Mouse (Mus musculus) CH12.LX (cell line): ENCODE data around the gene Fbxo36. TPM values are rescaled to one million over a fixed set of nuclear protein-coding genes. Genes with fewer than 3 reads are reported as not detected.
A peak's percentile ranks its signal among the peaks of the same experiment; 100 is the strongest.

Experiments
- DNase-seq: peaks from one replicate; pipeline ENCODE4 v3.0.0-alpha.2; 2013; ENCODE audit errors: extremely low read depth
- H3K27ac ChIP-seq: 2 replicates; pipeline ENCODE4 v1.5.1; 2012; ENCODE audit warnings: low read depth, mild to moderate bottlenecking, control low read depth, moderate library complexity; ENCODE audit not compliant: insufficient read depth
- H3K27me3 ChIP-seq: replicated peaks from 2 replicates; pipeline ENCODE3; 2012; ENCODE audit warnings: inconsistent platforms
- H3K36me3 ChIP-seq, 2 experiments: replicated peaks in 1 of 2; 2 replicates each; pipeline versions ENCODE3 to v1.6.1; 2012; ENCODE audit warnings: inconsistent platforms in 1 of 2, low read length in 1 of 2, mild to moderate bottlenecking in 1 of 2, mixed read lengths in 1 of 2, moderate library complexity in 1 of 2; ENCODE audit not compliant: control insufficient read depth in 1 of 2, insufficient read depth in 1 of 2
- H3K4me1 ChIP-seq, 2 experiments: 2 replicates each; pipeline ENCODE4 v1.6.1; 2012; ENCODE audit warnings: inconsistent platforms in 1 of 2, moderate library complexity in 1 of 2; ENCODE audit not compliant: insufficient read depth in 2 of 2, control insufficient read depth in 1 of 2
- H3K4me2 ChIP-seq: 2 replicates; pipeline ENCODE4 v1.6.1; 2012; ENCODE audit warnings: low read depth, mild to moderate bottlenecking, control low read depth; ENCODE audit not compliant: poor library complexity, insufficient read depth, severe bottlenecking
- H3K4me3 ChIP-seq, 3 experiments: fragments of 150-350 bp in 1 of 3; sonication (generic) in 1 of 3; replicated peaks in 1 of 3; 2 replicates each; pipeline versions ENCODE3 to v1.5.1; 2011 to 2012; ENCODE audit warnings: low read depth in 2 of 3, low read length in 2 of 3, mild to moderate bottlenecking in 2 of 3, moderate library complexity in 2 of 3, control low read depth in 1 of 3, improper control_type of control experiment in 1 of 3, inconsistent platforms in 1 of 3, mixed read lengths in 1 of 3; ENCODE audit not compliant: poor library complexity in 1 of 3
- H3K79me2 ChIP-seq: replicated peaks from 2 replicates; pipeline ENCODE4 v1.6.1; 2012; ENCODE audit warnings: mild to moderate bottlenecking, moderate library complexity; ENCODE audit not compliant: control insufficient read depth, poor library complexity, insufficient read depth, severe bottlenecking; ENCODE audit errors: extremely low read depth
- H3K9ac ChIP-seq: 2 replicates; pipeline ENCODE4 v1.6.1; 2012; ENCODE audit warnings: low read depth, mild to moderate bottlenecking, control low read depth, moderate library complexity; ENCODE audit not compliant: insufficient read depth
- H3K9me3 ChIP-seq: replicated peaks from 2 replicates; pipeline ENCODE3; 2012; ENCODE audit warnings: low read length, inconsistent platforms, mixed read lengths
- CHD1 ChIP-seq: IDR thresholded peaks from 2 replicates; pipeline ENCODE4 v1.6.1; 2012; ENCODE audit warnings: low read depth, low read length, improper control_type of control experiment, inconsistent platforms
- CHD2 ChIP-seq: IDR thresholded peaks from 2 replicates; pipeline ENCODE4 v1.6.1; 2011; ENCODE audit warnings: low read length, improper control_type of control experiment
- ELF1 ChIP-seq: IDR thresholded peaks from 2 replicates; pipeline ENCODE4 v1.6.1; 2014; ENCODE audit warnings: low read depth, mild to moderate bottlenecking, inconsistent platforms, low read length, improper control_type of control experiment
- EP300 ChIP-seq: IDR thresholded peaks from 2 replicates; pipeline ENCODE4 v1.6.1; 2011; ENCODE audit warnings: low read length, improper control_type of control experiment
- ETS1 ChIP-seq: conservative IDR thresholded peaks from 2 replicates; pipeline ENCODE4 v1.6.1; 2012; ENCODE audit warnings: low read depth, mild to moderate bottlenecking, inconsistent platforms, low read length, improper control_type of control experiment, moderate library complexity
- GABPA ChIP-seq: IDR thresholded peaks from 2 replicates; pipeline ENCODE4 v1.6.1; 2012; ENCODE audit warnings: low read depth, low read length, improper control_type of control experiment, inconsistent platforms; ENCODE audit not compliant: insufficient replicate concordance
- IRF4 ChIP-seq: IDR thresholded peaks from 2 replicates; pipeline ENCODE4 v1.6.1; 2014; ENCODE audit warnings: low read depth, mild to moderate bottlenecking, inconsistent platforms, low read length, improper control_type of control experiment
- JUND ChIP-seq: conservative IDR thresholded peaks from 2 replicates; pipeline ENCODE4 v1.6.1; 2011; ENCODE audit warnings: low read depth, low read length, improper control_type of control experiment
- KAT2A ChIP-seq: IDR thresholded peaks from 2 replicates; pipeline ENCODE4 v1.6.1; 2012; ENCODE audit warnings: low read length, improper control_type of control experiment, inconsistent platforms; ENCODE audit not compliant: insufficient replicate concordance
- MAFK ChIP-seq: IDR thresholded peaks from 2 replicates; pipeline ENCODE4 v1.6.1; 2011; ENCODE audit warnings: low read length, improper control_type of control experiment; ENCODE audit not compliant: insufficient replicate concordance
- MAX ChIP-seq: IDR thresholded peaks from 2 replicates; pipeline ENCODE4 v1.6.1; 2011; ENCODE audit warnings: low read length, improper control_type of control experiment
- MEF2A ChIP-seq: IDR thresholded peaks from 2 replicates; pipeline ENCODE4 v1.6.1; 2014; ENCODE audit warnings: low read depth, mild to moderate bottlenecking, inconsistent platforms, low read length, improper control_type of control experiment, borderline replicate concordance
- MYC ChIP-seq: IDR thresholded peaks from 2 replicates; pipeline ENCODE4 v1.6.1; 2011; ENCODE audit warnings: low read depth, mild to moderate bottlenecking, improper control_type of control experiment, low read length
- RCOR1 ChIP-seq: conservative IDR thresholded peaks from 2 replicates; pipeline ENCODE4 v1.6.1; 2012; ENCODE audit warnings: low read depth, mild to moderate bottlenecking, inconsistent platforms, low read length, improper control_type of control experiment
- SMC3 ChIP-seq: IDR thresholded peaks from 2 replicates; pipeline ENCODE4 v1.6.1; 2011; ENCODE audit warnings: low read depth, low read length, improper control_type of control experiment
- TCF12 ChIP-seq: IDR thresholded peaks from 2 replicates; pipeline ENCODE4 v1.6.1; 2014; ENCODE audit warnings: low read depth, mild to moderate bottlenecking, inconsistent platforms, low read length, improper control_type of control experiment
- UBTF ChIP-seq: IDR thresholded peaks from 2 replicates; pipeline ENCODE4 v1.6.1; 2012; ENCODE audit warnings: low read depth, mild to moderate bottlenecking, inconsistent platforms, low read length, improper control_type of control experiment, moderate library complexity
- USF1 ChIP-seq: IDR thresholded peaks from 2 replicates; pipeline ENCODE4 v1.6.1; 2014; ENCODE audit warnings: low read depth, mild to moderate bottlenecking, inconsistent platforms, low read length, improper control_type of control experiment
- ZC3H11A ChIP-seq: IDR thresholded peaks from 2 replicates; pipeline ENCODE4 v1.6.1; 2012; ENCODE audit warnings: low read depth, mild to moderate bottlenecking, inconsistent platforms, low read length, improper control_type of control experiment
- ZKSCAN1 ChIP-seq: IDR thresholded peaks from 2 replicates; pipeline ENCODE4 v1.6.1; 2012; ENCODE audit warnings: low read depth, inconsistent platforms, low read length, improper control_type of control experiment, borderline replicate concordance
- ZMIZ1 ChIP-seq: IDR thresholded peaks from 2 replicates; pipeline ENCODE4 v1.6.1; 2012; ENCODE audit warnings: low read depth, mild to moderate bottlenecking, inconsistent platforms, low read length, improper control_type of control experiment
- dilution Hi-C: fragments of 300-500 bp; cut with MboI; formaldehyde crosslinking; loops from 2 replicates; pipeline ENCODE4 v1.14.3; 2020; ENCODE audit warnings: low sequenced_read_pairs; ENCODE audit not compliant: extremely low pct_unique_long_range_greater_than_20kb, extremely low pct_ligation_motif_present
- in situ Hi-C: fragments of 300-500 bp; cut with MboI; formaldehyde crosslinking; loops from 3 replicates; pipeline ENCODE4 v1.14.3; 2019; ENCODE audit warnings: low sequenced_read_pairs, low pct_ligation_motif_present, low pct_unique_long_range_greater_than_20kb, mixed read lengths
- polyA plus RNA-seq: library from polyadenylated mRNA; unstranded; fragments of >175 nt; gene quantifications from 2 replicates; pipeline ENCODE4 v1.2.1, GENCODE M21; 2012; ENCODE audit warnings: low read depth; ENCODE audit not compliant: insufficient read length
- total RNA-seq, 2 experiments: library from RNA; depleted of rRNA; stranded (reverse); fragments of 300-350 nt in 1 of 2; fragments of >200 nt in 1 of 2; gene quantifications; 2 replicates each; pipeline ENCODE4 v1.2.3; 2012 to 2014

Gene Fbxo36
- total and polyA plus RNA-seq, 3 experiments, result 2.5 to 3.8 (median 3.0) TPM

DNA sequence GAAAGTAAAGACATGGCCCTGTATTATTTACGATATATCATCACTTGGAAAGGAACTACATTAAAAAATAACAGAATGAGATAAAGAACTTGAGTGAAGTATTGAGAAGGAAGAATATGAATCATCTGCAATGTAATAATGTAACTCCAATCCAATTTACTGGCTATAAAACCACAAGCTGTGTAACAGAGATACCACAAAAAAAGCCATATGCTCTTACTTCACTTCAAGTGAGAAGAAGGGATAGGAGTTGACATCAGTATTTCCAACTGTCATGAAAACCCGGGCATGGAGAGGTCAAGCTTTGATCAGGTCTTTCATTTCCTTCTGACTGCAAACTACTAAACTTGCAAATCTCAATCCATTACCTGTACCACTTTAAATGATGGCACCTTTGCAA, 48.2 kb upstream of the Fbxo36 start:
- no peaks in the 10 kb centered on the region for H3K9me3 ChIP-seq
- DNase-seq, result no peak
- in situ Hi-C loops, result no loop called here
- H3K27me3 ChIP-seq, result no peaks in the 10 kb centered on the region
- TF ChIP-seq ZKSCAN1 (no peak), USF1 (no peak), CHD2 (no peak), ELF1 (no peak), SMC3 (no peak), MYC (no peak), JUND (no peak), EP300 (no peak), RCOR1 (no peak), ZMIZ1 (no peak), ZC3H11A (no peak), MAX (no peak)
- H3K27ac ChIP-seq, result no peak overlapping the region
- no peak overlapping the region for H3K4me3 ChIP-seq
- H3K4me2 ChIP-seq, result no peak overlapping the region
- H3K4me1 ChIP-seq, result peaks cover 0 to 12% of the 10 kb centered on the region in 2 experiments; a peak in 1 of 4 replicates
- peaks cover 23 to 63% of the 10 kb centered on the region in 2 experiments for H3K36me3 ChIP-seq
- no peak overlapping the region for H3K9ac ChIP-seq
- H3K79me2 ChIP-seq, result peaks cover 7% of the 10 kb centered on the region; the same call in 1 of the 2 replicates
- dilution Hi-C loops, result no loop called here

DNA sequence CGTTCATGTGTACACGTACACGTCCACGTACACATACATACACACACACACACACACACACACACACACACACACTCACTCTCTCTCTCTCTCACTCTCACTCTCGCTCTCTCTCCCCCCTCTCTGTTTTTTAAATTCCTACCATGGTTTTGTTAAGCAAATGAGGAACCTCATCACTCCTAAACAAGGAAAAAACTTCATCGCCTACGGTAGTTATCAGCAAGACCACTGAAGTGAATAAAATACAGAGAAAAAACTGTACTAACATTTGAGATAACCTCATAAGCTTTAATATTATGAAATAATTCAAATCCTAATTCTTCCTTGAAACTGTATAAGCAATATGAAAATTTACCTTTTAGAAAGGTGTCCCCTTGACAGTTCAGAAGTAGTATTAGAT, 44.3 kb upstream of the Fbxo36 start:
- H3K79me2 ChIP-seq, result peaks cover 17% of the 10 kb centered on the region
- dilution Hi-C loops (no loop called here), in situ Hi-C loops (no loop called here)
- H3K4me1 ChIP-seq, result peaks cover 0 to 29% of the 10 kb centered on the region in 2 experiments; a peak in 2 of 4 replicates
- H3K27ac ChIP-seq, result no peak overlapping the region
- H3K9ac ChIP-seq, result no peak overlapping the region
- no peaks in the 10 kb centered on the region for H3K9me3 ChIP-seq
- H3K4me2 ChIP-seq, result no peak overlapping the region
- peak; percentile 6 for DNase-seq
- TF ChIP-seq UBTF (no peak), MAFK (no peak), MAX (no peak), ETS1 (no peak), IRF4 (no peak), ZKSCAN1 (no peak), MEF2A (no peak), TCF12 (no peak), SMC3 (no peak), KAT2A (no peak), GABPA (no peak), CHD1 (no peak), ELF1 (no peak)
- peaks cover 13 to 51% of the 10 kb centered on the region in 2 experiments for H3K36me3 ChIP-seq
- H3K4me3 ChIP-seq, result no peak overlapping the region
- H3K27me3 ChIP-seq, result no peaks in the 10 kb centered on the region
